Mouse (Mus musculus) cerebral cortex, adult 2 months (tissue): ENCODE results near the gene Nepn.

Source experiments
- WGBS: fragments of 180-500 bp; shearing (Covaris S2); methylation state at CpG from one replicate; pipeline ENCODE4 v1.1.7; 2018; 5-methylcytosine and 5-hydroxymethylcytosine counted together

Gene Nepn

DNA sequence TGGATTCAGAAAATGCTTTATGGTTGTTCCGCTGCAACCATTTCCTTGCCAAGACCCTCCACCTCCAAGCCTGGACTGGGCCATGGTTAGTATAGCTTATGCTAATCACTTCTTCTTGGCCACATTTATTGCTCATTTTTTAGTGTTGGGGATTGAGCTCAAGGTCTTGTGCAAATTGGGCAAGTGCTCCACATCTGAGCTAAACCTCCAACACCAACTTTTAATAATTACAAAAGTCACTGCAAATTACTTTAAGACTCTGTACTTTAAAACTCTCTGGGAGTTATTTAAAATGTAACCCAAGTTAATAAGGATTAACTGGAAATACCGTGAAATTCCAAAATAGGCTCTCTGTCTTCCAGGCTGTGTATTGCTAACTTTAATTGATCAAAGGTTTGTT, 18.8 kb downstream of the Nepn start:
- 87% methylated on average over 2 of the region's 2 CpGs for WGBS

DNA sequence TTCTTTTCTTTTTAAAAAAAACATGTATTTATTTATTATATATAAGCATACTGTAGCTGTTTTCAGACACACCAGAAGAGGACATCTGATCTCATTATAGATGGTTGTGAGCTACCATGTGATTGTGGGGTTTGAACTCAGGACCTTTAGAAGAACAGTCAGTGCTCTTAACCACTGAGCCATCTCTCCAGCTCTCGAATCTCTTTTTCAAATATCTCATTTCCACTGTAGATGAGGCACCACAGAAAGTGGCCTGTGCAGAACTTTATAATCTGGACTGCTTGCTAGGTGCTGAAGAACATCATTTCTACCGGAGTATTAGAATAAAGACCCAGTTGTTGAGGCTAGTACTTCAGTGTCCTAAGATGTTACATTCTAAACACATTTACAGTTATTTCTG, 26.2 kb downstream of the Nepn start:
- 91% methylated on average over 2 of the region's 2 CpGs for WGBS

DNA sequence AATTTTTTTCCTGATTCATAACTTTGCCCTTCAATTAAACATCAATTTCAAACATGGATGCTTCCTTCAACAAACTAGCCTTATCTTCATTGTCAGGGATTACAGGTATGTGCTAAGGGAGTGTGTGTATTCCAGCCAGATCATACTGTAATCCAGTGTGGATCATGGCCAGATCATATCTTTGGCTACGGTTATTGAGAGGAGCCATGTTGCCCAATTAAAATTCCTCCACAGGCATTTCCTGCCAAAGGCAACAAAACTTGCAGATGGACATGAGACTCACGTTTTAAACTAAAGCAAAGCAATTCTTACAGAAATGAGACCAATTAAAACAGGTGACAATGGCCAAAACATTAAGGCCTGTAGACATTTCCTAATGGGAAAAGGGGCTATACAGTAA, 27.7 kb downstream of the Nepn start:
- 23% methylated on average over 2 of the region's 2 CpGs for WGBS

DNA sequence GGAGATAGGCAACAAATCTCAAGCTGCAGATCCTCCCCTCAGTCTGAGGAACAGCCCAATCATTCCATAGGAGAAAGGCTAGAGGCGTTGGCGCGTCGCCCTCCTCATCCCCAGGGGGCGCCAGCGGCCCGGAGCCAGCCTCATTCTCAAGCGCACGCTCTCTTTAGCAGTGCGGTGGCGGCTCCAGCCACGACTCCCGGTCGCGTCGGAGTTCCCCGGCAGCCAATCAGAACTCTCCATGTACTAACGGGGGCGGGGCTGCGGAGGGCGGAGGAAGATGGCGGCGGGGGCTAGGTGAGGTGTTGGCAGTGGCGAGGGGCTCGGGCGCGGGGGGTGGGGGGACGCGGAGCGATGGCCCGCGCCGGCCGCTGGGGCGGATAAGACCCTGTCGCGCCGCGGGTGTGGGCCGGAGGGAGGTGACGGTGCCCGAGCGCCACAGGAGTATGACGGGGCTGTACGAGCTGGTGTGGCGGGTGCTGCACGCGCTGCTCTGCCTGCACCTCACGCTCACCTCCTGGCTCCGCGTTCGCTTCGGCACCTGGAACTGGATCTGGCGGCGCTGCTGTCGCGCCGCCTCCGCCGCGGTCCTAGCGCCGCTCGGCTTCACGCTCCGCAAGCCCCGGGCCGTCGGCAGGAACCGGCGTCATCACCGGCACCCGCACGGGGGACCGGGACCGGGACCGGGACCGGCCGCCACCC, 28.7 kb downstream of the Nepn start, which contains the start of gene Nus1:
Gene Nus1, plus strand, starts transcription at position 249 of the 699 bp plus-strand sequence.
- under 1% methylated on average over 75 of the region's 79 CpGs for WGBS

DNA sequence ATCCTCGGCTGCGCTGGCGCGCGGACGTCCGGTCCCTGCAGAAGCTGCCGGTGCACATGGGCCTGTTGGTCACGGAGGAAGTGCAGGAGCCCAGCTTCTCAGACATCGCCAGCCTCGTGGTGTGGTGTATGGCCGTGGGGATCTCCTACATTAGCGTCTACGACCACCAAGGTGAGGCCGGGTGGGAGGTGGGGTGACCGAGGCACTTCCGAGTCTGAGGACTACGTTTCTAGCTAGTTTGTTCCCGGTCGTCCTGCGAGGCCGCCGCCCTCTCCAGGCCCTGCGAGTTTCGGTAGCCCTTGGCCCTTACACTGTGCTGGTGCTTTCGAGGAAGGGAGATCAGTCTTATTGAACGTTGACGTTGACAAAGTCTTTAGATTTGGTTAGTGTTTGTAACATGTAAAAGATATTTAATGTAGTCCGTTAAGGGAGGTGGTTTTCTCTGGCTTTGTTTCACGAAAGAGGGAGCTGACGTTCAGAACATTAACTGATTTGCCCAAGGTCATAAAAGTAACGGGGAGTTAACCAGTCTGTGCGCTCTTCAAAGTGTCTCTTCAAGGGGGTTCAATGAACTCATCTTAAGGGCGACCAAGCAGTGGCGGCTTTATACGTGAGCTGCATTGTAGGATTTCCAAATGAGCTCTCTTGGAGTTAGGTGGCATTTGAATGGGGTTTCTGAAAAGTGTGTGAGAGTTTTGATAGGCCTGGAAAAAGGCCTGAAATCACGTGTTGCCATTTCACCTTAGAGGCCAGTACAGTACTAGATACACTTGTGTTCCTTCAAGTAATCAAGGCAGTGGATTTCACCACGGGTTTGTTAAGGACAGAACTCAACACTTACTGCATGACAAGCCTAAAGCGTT, 29.5 kb downstream of the Nepn start:
- whole genome bisulfite sequencing, result 2% methylated on average over 39 of the region's 39 CpGs

DNA sequence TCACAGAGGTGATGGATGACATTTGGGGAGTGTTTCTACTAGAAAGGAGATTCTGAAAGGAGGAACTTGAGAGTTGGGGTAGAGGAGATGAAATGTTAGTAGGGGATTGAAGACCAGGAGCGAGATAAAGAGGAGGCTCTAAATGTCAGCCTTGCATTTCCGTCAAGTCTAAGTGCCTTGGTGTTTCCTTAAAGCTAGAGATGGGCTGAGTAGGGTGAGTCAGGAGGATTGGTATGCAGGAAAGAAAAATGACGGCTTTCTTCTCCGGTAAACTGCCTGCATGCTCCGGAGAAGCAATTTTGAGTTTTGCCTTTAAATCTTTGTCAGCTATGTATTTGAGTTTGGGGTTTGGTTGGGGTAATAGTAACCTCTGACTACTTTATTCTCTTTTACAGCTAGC, 30.2 kb downstream of the Nepn start:
- WGBS, result 27% methylated on average over 5 of the region's 5 CpGs

DNA sequence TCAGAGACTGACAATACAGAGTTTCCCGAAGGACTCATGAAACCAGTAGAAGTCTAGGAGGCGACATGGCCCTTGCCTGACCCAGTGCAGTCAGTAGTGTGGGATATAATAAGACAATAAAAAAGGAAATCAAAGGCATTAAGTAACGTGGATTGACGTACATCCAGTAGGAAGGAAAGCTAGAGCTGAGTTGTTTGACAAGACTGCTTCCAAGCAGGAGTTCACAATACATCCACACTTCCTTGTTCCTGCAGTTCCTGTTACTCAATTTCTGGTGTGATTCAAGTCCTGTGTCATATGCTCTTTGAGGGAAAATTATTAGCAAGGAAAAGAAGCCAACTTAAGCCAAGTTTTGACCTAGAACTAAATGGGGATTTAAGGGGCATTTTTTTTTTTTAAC, 30.6 kb downstream of the Nepn start:
- 54% methylated on average over 4 of the region's 4 CpGs for WGBS

DNA sequence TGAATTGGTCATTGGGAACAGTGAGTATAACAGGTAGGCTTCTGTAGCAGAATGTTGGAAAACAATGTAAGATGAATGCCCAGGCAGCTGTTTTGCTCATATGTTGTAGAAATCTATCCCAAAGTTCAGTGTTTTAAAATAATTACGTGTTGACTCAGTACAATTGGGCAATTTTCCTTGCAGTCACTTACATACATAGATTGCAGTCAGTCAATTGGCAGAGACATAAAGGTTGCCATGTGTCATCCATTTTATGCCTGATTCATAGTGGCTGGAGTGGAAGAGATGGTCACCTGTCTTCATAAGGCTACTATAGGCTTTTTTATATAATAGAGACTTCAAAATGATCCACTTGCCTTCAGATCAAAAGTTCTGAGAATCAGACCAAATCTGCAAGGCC, 31.8 kb downstream of the Nepn start:
- 75% methylated on average over 1 of the region's 1 CpGs for WGBS

DNA sequence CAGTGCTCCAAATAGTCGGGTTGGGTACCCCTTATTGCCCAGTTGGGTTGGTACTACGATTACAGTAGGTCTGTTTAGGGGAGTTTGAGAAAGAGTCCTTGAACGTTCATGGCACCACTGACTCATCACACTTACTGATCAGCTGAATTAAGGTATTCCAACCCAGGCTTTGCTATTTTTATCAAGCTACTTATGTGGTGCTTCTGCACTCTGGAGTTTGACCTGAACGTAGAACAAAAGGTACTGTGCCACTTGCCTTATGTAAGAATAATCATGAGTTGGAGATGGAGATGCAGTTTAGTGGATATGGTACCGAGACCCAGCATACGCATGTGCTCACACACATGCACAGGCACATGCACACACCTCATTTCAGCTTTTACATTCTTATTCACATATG, 32.9 kb downstream of the Nepn start:
- 66% methylated on average over 6 of the region's 6 CpGs for WGBS

DNA sequence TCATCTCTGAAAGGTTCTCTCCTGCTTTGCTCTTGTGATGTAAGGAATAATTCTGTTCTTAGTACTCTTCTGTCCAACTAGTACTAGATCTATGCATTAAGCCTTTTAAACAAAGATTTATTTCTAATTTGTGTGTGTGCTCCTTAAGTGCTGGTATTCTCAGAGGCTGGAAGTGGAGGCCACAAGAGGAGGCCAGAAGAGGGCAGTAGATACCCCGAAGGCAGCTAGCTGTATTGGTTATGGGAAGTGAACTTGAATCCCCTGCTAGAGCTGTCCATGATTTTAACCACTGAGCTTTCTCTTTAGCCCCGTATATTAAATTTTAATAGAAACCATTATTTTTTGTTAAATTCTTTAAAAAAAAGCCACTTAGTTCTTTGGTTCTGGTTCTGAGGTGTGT, 34.3 kb downstream of the Nepn start:
- 72% methylated on average over 2 of the region's 2 CpGs for WGBS

DNA sequence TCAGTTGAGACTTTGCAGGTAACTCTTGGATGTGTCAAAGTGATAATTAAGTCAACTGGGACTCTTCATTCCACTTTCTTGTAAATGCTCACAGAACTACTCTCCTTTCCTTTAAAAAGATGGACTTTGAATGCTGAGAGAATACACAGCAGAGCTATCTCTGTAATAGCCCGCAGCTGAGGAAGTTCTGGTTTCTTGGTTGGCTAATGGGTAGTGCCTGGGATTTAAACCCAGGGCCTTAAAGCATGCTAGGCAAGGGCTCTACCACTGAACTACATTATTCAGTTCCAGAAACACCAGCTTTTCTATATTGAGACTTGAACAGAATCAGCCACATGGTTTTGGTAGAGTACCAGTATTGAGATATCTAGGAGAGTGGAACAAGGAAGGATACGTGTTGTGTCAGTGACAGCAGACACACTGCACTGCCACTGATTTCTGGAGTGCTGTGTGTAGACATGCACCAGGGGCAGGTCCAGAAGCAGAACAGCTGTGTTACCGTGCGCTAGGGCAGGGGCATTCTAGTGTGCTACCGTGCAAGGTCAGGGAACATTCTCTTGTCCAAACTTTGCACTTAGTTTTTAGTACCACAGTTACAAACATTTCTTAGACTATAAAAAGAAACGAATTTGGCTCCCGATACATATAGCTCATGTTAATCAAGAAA, 37.7 kb downstream of the Nepn start:
- 70% methylated on average over 7 of the region's 7 CpGs for WGBS

DNA sequence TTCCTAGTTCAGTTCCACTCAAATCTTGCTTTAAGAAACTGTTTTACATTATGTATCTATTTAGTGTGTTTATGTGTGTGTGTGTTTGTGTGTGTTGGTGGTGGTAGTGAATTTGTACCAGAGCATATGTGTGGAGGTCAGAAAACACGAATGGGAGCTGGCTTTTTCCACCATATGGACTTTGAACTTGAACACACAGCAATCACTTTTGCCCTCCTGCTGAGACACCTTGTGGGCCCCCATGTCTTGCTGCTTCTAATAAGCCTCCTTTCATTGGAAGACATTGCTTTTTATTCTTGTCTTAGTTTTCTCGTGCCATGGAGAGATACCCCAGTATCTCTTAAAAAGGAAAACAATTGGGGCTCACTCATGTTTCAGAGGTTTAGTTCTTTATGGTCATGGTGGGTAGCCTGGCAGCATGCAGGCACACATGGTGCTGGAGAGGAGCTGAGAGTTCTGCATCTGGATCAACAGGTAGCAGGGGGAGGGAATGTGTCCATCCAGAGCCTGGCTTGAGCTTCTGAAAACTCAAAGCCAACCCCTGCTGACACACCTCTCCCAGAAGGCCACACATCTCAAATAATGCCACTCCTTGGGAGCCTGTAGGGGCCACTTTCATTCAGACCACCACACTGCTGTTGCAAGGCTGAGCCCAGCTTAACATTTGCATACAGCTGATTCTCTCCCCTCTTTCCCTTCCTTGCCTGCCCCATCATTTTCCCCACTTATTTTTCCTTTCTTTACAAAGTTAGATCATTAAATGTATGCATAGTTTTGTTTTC, 39.1 kb downstream of the Nepn start:
- WGBS, result 59% methylated on average over 2 of the region's 2 CpGs

DNA sequence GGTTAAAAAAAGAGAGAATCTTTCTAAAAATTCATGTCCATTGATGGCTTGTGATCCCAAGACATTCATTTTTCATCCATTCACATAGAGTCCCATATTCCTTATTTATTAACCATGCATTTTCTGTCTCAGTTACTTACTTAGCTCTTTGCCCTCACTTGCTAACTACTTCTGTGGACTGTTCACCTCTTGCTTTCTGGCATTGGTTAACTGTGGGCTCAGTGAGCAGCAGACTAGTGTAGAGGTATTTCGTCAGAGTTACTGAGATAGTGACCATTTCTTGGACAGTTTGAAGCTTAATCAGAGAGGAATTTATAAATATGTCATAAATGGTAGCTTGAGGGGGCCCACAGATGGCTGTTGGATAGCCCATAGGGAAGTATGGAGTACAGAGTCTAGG, 42.2 kb downstream of the Nepn start:
- 96% methylated on average over 1 of the region's 1 CpGs for WGBS

DNA sequence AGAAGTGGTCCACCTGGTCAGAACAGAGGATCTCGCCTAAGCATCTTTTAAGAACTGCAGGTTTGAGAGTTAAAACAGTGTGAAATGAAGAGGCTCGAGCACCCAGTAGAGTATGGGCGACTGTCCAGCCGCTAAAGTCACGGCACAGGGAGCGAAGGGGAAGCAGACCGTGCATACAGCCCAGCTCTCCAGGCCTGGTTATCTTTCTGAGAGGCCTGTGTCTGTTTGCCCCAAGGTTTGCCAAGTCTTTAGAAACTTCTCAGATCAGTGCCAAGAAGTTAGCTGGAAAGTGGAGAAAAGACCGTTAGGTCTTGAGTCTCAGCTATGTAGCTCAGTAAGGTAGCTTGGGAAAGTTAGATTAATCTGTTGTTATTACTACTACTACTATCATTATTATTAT, 46.1 kb downstream of the Nepn start:
- 82% methylated on average over 8 of the region's 8 CpGs for WGBS
